Mouse (Mus musculus) cerebellum, postnatal 14 days (tissue): ENCODE measurements at regions not wholly inside any gene's neighbourhood (a gene's known extent, or its start where the extent isn't known, plus 50 kb on each side); places are given as distances from the start of the nearest gene placed in this dataset.

Experiments
- DNase-seq, 2 experiments: peaks; one replicate each; pipeline ENCODE4 v3.0.0; 2021; ENCODE audit warnings: mixed read lengths in 2 of 2

- no peak for DNase-seq
Observed at GRCm38 (mm10) chr15:29356395-29356794, 816.0 kb upstream of the Ctnnd2 start.

- no peak for DNase-seq
Observed at GRCm38 (mm10) chr15:29399881-29400280, 772.5 kb upstream of the Ctnnd2 start.

GRCm38 (mm10) chr15:29433033-29433739, 739.2 kb upstream of the Ctnnd2 start:
- DNase-seq = no peak

- DNase-seq = no peak
Observed at GRCm38 (mm10) chr15:29437699-29438326, 734.6 kb upstream of the Ctnnd2 start.

GRCm38 (mm10) chr15:29447876-29448275, 724.5 kb upstream of the Ctnnd2 start:
- DNase-seq = no peak

- DNase-seq = no peak
Observed at GRCm38 (mm10) chr15:29485136-29485535, 687.3 kb upstream of the Ctnnd2 start.

GRCm38 (mm10) chr15:29529974-29530373, 642.4 kb upstream of the Ctnnd2 start:
- peak; percentile 7 to 35 for DNase-seq

GRCm38 (mm10) chr15:29568411-29568810, 604.0 kb upstream of the Ctnnd2 start:
- no peak for DNase-seq
